Mouse (Mus musculus) right cerebral cortex, adult 2 months (tissue): Measurements from ENCODE around the gene Sema3b.
"Not testable (repeated sequence)": the region's sequence is repeated elsewhere in the genome, so short reads cannot be mapped to it uniquely, and the experiment has no call there.

Experiments
- DNase-seq, 2 experiments: peaks; one replicate each; pipeline ENCODE4 v3.0.0; 2021 to 2022; ENCODE audit warnings: low spot score in 2 of 2

Sema3b gene

DNA sequence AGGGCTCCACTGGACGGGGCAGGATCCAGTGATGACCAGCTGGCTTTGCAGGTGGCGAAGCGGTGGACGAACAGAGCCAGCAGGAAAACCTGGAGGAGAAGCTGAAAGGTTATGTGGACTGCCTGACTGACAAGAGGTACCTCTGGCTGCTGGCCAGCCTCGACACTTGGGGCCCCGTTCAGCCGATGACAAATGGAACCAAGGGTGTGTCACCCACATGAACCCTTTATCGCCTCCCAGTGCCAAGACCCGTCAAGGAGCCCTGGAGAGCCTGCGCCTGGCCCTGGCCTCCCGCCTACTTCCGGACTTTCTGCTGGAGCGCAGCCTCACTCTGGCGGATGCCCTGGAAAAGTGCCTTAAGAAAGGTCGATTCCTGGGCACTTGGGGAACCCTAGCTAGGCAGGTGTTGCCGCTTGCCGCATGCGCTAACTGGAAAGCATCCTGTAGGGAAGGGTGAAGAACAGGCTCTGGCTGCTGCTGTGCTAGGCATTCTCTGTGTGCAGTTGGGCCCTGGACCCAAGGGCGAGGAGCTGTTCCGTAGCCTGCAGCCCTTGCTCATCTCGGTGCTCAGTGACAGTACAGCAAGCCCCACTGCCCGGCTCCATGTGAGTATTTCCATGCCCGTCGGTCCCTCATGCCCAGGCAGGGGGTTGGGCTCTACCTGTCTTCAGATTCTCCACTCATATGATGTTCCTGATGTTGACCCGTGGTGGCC is 18.8 kb downstream of the Sema3b start:
- DNase-seq = no peak

DNA sequence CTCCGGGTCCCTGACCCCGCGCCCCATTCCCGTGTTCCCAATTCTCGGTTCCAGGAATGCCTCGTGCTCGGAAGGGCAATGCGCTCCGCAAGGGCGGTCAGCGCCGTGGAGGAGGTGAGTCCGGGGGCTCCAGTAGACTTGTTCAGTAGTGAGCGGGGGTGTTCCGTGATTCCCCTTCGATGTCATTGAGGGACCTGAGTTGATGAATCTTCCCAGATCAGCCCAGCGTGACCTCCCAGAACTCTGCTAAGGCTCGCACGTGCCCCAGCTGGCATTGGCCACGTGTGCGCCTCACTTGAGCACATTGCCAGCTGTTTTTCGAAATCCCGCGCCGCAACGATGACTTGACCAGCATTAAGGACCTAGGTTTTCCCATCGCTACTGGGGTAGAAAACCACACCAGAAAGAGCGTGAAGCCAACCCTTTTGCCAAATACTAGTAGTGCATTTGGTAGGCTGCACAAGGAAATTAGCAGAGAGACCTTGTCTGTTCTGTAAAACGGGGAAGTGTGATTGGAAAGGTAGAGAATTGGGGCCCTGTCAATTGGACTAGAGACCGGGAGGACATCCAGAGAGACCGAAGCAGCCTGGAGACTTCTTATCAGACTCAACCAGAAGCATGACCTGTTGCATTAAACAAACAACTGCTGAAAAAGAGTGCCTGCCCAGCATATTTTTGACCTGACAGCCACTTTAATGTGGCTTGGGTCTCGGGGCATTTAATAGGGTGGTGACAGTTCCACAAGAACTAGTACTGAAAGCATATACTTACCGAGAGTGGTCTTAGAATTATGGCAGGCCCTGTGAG is 21.0 kb downstream of the Sema3b start:
- DNase-seq = no peak

DNA sequence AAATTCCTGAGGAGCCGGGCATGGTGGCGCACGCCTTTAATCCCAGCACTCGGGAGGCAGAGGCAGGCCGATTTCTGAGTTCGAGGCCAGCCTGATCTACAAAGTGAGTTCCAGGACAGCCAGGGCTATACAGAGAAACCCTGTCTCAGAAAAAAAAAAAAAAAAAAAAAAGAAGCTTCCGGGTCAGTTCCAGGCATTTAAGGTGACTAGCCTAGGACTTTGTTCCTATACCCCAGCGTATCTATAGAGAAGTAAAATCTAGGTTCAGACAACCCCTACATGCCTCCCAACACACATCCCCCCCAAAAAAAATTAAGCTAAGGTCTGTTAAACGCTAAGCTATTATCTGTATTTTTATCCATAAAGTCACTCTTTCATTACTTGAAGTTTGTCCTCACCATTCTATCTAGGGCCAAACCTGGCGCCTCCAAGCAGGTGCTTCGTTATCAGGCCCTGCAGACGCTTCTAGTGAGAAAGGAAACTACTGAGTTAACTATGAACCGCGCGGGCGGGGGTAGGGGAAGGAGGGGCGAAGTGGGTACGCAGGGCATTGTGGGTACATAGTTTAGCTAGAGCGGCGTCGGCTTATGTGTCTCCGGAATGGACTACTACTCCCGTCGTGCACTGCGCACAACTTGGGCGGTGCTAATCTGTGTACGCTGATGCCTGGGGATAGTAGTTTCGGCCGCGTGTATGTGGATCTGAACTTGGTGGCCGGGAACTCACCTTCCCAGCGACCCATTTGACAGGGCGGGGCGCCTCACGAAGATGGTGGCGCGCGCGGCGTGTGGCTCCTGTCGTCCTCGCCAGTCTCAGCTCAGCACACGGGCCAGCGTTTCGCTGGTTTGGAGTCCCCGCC is 21.8 kb downstream of the Sema3b start, which contains the start of gene Ifrd2:
Gene Ifrd2 (plus strand): TSS at position 669 of the 859 bp plus-strand sequence.
- DNase-seq = peak; percentile 99

GRCm38 (mm10) chr9:107586504-107586903 is 22.5 kb downstream of the Sema3b start:
- no peak for DNase-seq

GRCm38 (mm10) chr9:107583174-107583573 is 25.9 kb downstream of the Sema3b start:
- DNase-seq = no peak

- no peak for DNase-seq
Measured at GRCm38 (mm10) chr9:107582509-107583062, 26.4 kb downstream of the Sema3b start.

- no peak for DNase-seq
Measured at GRCm38 (mm10) chr9:107581584-107581983, 27.4 kb downstream of the Sema3b start.

- DNase-seq = peak; percentile 89 to 91
Measured at GRCm38 (mm10) chr9:107580501-107581317, 28.3 kb downstream of the Sema3b start, which contains the start of gene Hyal3. Gene Hyal3 (plus strand): TSS chr9:107580818.

DNA sequence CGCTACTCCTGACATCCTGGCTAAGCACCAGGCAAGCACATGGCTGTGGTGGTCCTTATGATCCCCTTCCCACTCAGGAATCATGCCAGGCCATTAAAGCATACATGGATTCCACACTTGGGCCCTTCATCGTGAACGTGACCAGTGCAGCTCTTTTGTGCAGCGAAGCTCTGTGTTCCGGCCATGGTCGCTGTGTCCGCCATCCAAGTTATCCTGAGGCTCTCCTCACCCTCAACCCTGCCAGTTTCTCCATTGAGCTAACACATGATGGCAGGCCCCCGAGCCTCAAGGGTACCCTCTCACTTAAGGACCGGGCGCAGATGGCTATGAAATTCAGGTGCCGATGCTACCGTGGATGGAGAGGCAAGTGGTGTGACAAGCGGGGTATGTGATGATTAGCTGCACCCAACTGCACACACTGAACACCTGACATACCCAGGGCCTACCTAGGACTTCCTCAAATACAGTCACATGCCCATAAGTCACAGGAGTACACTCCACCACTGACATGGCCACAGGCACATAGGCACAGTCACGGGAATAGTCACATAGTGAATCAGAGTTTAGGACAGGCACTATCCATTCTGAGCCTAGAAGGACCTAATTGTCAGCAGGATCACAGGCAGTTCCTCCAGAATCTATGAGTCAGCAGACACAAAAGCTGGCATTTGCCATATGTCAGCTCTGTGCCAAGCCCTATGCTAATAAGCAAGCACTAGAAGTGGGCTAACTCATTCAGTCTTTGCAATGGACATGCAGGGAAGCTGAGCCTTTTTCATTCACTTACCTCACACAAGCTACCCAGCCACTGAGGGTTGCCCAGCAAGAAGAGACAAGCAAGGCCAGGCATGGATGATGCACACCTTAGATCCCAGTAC is 29.8 kb downstream of the Sema3b start:
- no peak for DNase-seq

DNA sequence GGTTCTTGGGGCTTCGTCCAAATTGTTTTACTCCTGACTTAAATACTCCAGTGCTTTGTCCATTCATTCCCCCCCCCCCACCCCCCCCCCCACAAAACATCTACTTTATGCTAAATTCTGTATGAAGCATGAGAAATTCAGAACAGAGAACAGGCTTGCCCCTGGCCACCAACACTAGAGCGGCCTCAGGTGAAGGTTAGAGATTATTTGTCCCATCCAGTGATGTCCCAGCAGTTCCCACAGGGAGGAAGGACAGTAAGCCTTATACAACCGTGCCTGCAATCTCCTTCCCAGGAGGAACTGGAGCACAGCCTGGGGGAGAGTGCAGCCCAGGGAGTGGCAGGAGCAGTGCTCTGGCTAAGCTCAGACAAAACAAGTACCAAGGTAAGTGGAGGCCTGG is 30.4 kb downstream of the Sema3b start, which contains the start of gene Naa80:
Gene Naa80 (plus strand): TSS at position 301 of the 400 bp plus-strand sequence.
- no peak for DNase-seq

DNA sequence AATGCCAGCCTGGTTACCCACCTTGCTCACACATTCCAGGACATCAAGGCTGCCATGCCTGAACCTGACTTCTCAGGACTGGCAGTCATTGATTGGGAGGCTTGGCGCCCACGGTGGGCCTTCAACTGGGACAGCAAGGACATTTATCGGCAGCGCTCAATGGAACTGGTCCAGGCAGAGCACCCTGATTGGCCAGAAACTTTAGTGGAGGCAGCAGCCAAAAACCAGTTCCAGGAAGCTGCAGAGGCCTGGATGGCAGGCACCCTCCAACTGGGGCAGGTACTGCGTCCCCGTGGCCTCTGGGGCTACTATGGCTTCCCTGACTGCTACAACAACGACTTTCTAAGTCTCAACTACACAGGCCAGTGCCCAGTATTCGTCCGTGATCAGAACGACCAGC is 31.2 kb downstream of the Sema3b start:
- DNase-seq = no peak

DNA sequence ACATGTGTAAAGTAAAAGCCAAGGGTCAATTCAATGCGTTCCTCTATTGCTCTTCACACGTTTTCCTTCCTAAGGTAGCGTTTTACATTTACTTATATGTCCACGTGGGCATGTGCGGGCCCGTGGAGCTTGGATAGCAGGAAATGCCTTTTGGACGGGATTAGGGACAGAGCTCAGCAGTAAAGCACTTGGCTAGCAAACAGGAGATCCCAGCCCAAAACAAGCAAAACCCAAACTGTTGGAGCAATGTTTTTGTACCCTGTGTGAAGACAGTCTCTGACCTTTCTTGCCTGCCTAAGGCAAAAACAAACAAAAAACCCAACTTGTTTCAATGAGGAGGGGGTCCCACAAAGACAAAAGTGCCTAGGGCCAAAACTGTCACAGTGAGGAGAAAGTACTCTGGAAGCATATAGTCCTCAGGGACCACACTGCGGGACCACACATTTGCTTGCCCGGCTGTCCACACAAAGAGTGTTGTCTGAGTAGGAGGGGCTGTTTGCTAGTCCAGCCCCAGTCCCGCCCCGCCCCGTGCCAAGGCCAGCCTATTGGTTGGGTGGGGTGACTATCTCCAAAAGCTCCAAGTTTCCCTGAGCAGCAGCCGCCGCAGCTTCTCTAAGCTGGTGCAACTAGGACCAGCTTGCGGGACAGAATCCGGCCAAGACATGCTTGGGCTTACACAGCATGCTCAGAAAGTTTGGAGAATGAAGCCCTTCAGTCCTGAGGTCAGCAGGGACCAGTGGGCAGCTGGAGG is 32.5 kb downstream of the Sema3b start, which contains the start of gene Hyal1:
Gene Hyal1 (plus strand): TSS at position 571 of the 751 bp plus-strand sequence.
- DNase-seq = no peak

GRCm38 (mm10) chr9:107575579-107576356 is 33.3 kb downstream of the Sema3b start:
- no peak for DNase-seq

DNA sequence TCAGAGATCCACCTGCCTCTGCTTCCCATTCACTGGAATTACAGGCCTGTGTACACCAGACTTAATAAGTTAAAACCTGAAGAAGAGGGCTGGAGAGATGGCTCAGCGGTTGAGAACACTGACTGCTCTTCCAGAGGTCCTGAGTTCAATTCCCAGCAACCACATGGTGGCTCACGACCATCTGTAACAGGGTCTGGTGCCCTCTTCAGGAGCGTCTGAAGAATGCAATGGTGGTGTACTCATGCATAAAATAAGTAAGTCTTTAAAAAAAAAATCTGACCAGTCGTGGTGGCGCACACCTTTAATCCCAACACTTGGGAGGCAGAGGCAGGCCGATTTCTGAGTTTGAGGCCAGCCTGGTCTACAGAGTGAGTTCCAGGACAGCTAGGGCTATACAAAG is 35.3 kb downstream of the Sema3b start:
- DNase-seq = not testable (repeated sequence)

- DNase-seq = no peak
Measured at GRCm38 (mm10) chr9:107572327-107572662, 36.7 kb downstream of the Sema3b start.

DNA sequence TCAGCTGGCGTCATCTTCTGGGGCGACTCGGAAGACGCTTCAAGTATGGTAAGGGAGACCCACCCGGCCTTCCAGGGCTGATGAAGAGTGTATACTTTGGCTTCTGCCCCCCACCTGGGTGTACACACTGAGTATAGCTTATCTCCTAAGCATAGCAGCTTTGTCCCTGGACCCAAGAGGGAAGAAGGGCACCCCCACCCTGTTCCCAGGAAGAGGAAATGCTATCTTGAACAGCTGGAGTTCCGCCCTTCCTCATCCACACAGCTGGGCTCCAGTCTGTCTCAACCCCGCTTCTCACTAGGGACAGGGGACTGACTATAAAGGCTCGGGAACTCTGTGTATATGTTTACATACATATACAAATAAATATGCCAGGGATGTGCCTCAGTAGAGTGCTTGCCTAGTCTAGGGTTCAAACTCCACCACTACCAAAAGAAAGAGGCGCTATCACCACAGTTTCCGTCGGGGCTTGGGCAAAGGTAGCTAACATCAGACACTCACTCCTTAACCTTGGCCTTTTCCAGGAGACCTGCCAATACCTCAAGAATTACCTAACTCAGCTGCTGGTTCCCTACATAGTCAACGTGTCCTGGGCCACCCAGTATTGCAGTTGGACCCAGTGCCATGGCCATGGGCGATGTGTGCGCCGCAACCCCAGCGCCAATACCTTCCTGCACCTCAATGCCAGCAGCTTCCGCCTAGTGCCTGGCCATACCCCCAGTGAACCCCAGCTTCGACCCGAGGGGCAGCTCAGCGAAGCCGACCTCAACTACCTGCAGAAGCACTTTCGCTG is 37.3 kb downstream of the Sema3b start:
- no peak for DNase-seq

- DNase-seq = no peak
Measured at GRCm38 (mm10) chr9:107570845-107571244, 38.2 kb downstream of the Sema3b start.
